Mouse (Mus musculus): Measurements from ENCODE around the gene Cdkn1b. TPM values are rescaled to one million over a fixed set of nuclear protein-coding genes. Genes with fewer than 3 reads are reported as not detected.

The Cdkn1b gene
- polyA plus RNA-seq, 1 experiment = 10.5 TPM

- no peak for DNase-seq (ENCODE audit: low read depth, low spot score)
- 76% methylated on average over 5 of the region's 5 CpGs for WGBS
These were observed 41.1 kb downstream of the Cdkn1b start for GRCm38 (mm10) chr6:134961286-134961685.

DNA sequence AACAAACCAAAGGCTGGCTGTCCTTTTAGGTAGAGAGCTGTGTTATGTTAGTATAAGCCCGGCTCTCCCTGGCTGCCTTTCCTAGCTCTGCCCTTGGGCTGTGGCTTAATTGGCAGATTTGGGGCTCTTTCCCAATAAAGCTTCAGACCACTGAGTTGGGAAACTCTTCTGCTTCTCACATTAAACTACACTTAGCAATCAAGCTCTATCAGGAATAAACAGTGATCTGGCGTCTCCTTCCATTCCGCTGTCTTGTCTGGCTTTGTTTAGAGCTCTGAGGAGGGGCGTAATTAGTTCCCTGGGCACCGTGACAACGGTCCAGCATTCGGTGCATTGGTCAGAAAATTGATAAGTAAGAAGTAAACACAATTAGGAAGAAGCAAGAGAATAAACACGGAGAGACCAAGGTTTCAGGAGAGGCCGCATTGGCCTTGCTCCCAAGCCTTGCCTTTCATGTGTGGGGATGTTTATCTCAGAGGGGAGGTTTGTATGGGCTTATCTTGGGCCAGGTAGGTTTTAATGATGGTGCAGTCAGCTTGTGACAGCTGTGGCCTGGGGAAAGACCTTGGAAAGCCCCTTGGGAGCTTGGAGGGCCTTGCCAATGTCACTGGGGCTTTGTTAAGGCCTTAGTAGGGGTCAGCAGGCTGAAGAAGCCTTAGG lies 41.8 kb downstream of the Cdkn1b start:
- 72% methylated on average over 9 of the region's 9 CpGs for WGBS
- DNase-seq (ENCODE audit: low read depth, low spot score) = no peak

DNA sequence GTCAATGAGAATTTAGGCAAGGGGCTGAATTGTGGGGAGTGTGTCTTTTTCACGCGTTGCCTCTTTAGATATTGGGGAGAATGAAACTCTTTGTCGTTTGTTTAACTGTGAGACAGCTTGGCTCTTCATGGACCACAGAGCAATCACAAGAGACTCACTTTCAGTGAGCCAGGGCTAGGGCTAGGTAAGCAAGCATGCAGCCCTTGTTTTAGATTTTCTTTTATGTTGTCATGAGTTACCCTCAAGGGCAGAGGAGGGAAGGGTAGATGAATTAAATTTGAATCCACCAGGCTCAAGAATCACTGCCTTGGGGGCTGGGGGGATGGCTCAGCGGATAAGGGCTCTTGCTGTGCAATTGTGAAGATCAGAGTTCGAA lies 42.3 kb downstream of the Cdkn1b start:
- WGBS = 87% methylated on average over 5 of the region's 5 CpGs
- DNase-seq (ENCODE audit: low read depth, low spot score) = no peak

GRCm38 (mm10) chr6:134963910-134964309 lies 43.7 kb downstream of the Cdkn1b start:
- 67% methylated on average over 2 of the region's 2 CpGs for WGBS
- DNase-seq (ENCODE audit: low read depth, low spot score) = no peak

GRCm38 (mm10) chr6:134966681-134967080 lies 46.5 kb downstream of the Cdkn1b start:
- no peak for DNase-seq (ENCODE audit: low read depth, low spot score)
- 81% methylated on average over 5 of the region's 5 CpGs for WGBS

- WGBS = 24% methylated on average over 1 of the region's 1 CpGs
- no peak for DNase-seq (ENCODE audit: low read depth, low spot score)
These were observed 48.1 kb downstream of the Cdkn1b start for GRCm38 (mm10) chr6:134968326-134968725.

DNA sequence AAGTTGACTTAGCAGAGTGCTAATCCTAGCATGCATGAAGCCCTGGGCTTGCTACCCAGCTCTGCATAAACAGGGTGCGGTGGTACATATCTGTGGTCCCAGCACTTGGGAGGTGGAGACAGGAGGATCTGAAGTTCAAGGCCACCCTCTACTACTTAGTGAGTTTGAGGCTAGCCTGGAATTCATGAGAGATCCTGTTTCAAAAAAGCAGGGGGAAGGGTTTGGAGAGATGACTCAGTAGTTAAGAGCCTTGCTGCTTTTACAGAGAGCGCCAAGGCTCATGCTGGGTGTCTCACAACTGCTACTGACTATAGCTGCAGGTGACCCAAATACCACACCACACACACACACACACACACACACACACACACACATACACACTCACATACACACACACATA lies 49.3 kb downstream of the Cdkn1b start:
- 93% methylated on average over 2 of the region's 2 CpGs for WGBS
- DNase-seq (ENCODE audit: low read depth, low spot score) = no peak

DNA sequence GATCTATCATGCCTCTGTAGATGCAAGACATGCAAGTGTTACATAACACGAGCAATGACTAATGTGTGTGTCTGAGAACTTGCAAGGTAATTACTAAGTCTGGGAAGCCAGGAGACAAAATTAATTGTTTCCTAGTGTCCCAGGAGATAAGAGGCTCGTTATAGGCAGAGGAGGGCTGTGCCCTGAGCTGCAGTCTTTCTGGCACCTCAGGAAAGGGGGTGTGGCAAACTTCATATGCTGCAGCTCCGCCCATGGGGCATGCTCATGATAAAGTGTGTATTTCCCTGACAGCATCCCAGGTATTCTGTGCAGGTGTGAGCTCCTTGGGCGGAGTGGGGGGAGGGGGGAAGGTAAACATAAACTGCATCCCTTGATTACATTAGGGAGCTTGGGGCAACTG lies 51.9 kb downstream of the Cdkn1b start:
- DNase-seq (ENCODE audit: low read depth, low spot score) = no peak
- 29% methylated on average over 4 of the region's 4 CpGs for WGBS

Other genes starting within 250 kb of the Cdkn1b start
- gene Dusp16, start 127.8 kb upstream of the Cdkn1b start, polyA plus RNA-seq (2012; rRNA removed) = 9.3 and 22.1 TPM in 2 replicates
- 5.1 and 8.1 TPM in 2 replicates for gene Crebl2, start 90.2 kb upstream of the Cdkn1b start, polyA plus RNA-seq (2012; rRNA removed)
- gene Gpr19, start 21.8 kb upstream of the Cdkn1b start, polyA plus RNA-seq (2012; rRNA removed) = 5.9 and 6.1 TPM in 2 replicates
- 0.62 and 1.0 TPM in 2 replicates for gene Apold1, start 61.3 kb downstream of the Cdkn1b start, polyA plus RNA-seq (2012; rRNA removed)
- gene Ddx47, start 91.2 kb downstream of the Cdkn1b start, polyA plus RNA-seq (2012; rRNA removed) = 33.0 and 38.7 TPM in 2 replicates
- 7.5 and 37.9 TPM in 2 replicates for gene Gprc5a, start 145.2 kb downstream of the Cdkn1b start, polyA plus RNA-seq (2012; rRNA removed)
- gene Gprc5d, start 197.9 kb downstream of the Cdkn1b start, polyA plus RNA-seq (2012; rRNA removed) = 0.06 TPM in 1 of 2 replicates, not detected in the other

Measured in large intestine, adult 2 months (tissue).